Mouse (Mus musculus) thymus, adult 2 months (tissue): ENCODE results near the gene Srp14. TPM values are rescaled to one million over a fixed set of nuclear protein-coding genes. Genes with fewer than 3 reads are reported as not detected.

ENCODE experiments used
- DNase-seq: peaks from one replicate; pipeline ENCODE4 v3.0.0; 2021
- H3K27ac ChIP-seq: fragments of 200-500 bp; 2 replicates; pipeline ENCODE4 v1.5.1; 2012; ENCODE audit warnings: low read length, control low read depth; ENCODE audit not compliant: control insufficient read depth, insufficient read depth
- H3K27me3 ChIP-seq: fragments of 200-500 bp; 2 replicates; pipeline ENCODE4 v1.6.1; 2012; ENCODE audit warnings: mild to moderate bottlenecking, low read length, moderate library complexity, mixed read lengths; ENCODE audit not compliant: control insufficient read depth, insufficient read depth
- H3K36me3 ChIP-seq: fragments of 200-500 bp; 2 replicates; pipeline ENCODE4 v1.6.1; 2012; ENCODE audit warnings: mild to moderate bottlenecking, low read length, moderate library complexity; ENCODE audit not compliant: control insufficient read depth, insufficient read depth
- H3K4me1 ChIP-seq: fragments of 200-500 bp; replicated peaks from 2 replicates; pipeline ENCODE4 v1.6.1; 2012; ENCODE audit warnings: low read length; ENCODE audit not compliant: control insufficient read depth, insufficient read depth
- H3K4me3 ChIP-seq: fragments of 200-500 bp; 2 replicates; pipeline ENCODE4 v1.5.1; 2012; ENCODE audit warnings: mild to moderate bottlenecking, low read length, control low read depth, moderate library complexity; ENCODE audit not compliant: control insufficient read depth, insufficient read depth
- CTCF ChIP-seq: fragments of 200-500 bp; IDR thresholded peaks from 2 replicates; pipeline ENCODE4 v1.5.1; 2012; ENCODE audit warnings: mild to moderate bottlenecking, control low read depth, low read length, moderate library complexity, borderline replicate concordance; ENCODE audit not compliant: control insufficient read depth, poor library complexity, insufficient read depth; ENCODE audit errors: extremely low read depth
- POLR2A ChIP-seq: fragments of 200-500 bp; IDR thresholded peaks from 2 replicates; pipeline ENCODE4 v1.6.1; 2012; ENCODE audit warnings: mild to moderate bottlenecking, low read length, control low read depth, moderate library complexity; ENCODE audit not compliant: control insufficient read depth, poor library complexity, insufficient read depth; ENCODE audit errors: extremely low read depth
- WGBS: fragments of 180-500 bp; shearing (Covaris S2); methylation state at CpG from one replicate; pipeline ENCODE4 v1.1.7; 2018; 5-methylcytosine and 5-hydroxymethylcytosine counted together
- polyA plus RNA-seq: library from polyadenylated mRNA; depleted of rRNA; stranded (reverse); fragments of >200 nt; gene quantifications from 2 replicates; pipeline ENCODE4 v1.2.3, GENCODE M21; 2012

Gene Srp14
- polyA plus RNA-seq, 1 experiment = 82.7 TPM

- H3K27ac ChIP-seq = peak overlapping the region; percentile 97
- H3K4me3 ChIP-seq = peak overlapping the region; percentile 2; the same call in 1 of the 2 replicates
- WGBS = 14% methylated on average over 12 of the region's 12 CpGs
- TF ChIP-seq CTCF = no peak
- TF ChIP-seq POLR2A = no peak; the same call in 1 of the 2 replicates
- H3K36me3 ChIP-seq = no peaks in the 10 kb centered on the region
- H3K27me3 ChIP-seq = no peaks in the 10 kb centered on the region
- peaks cover 58% of the 10 kb centered on the region for H3K4me1 ChIP-seq
- DNase-seq = peak; percentile 61
These were observed 11.0 kb upstream of the Srp14 start for GRCm38 (mm10) chr2:118490241-118491091.

- 88% methylated on average over 3 of the region's 3 CpGs for WGBS
- Histone ChIP-seq H3K4me1 (peaks cover 47% of the 10 kb centered on the region), H3K27ac (no peak overlapping the region), H3K4me3 (no peak overlapping the region), H3K36me3 (no peaks in the 10 kb centered on the region), H3K27me3 (no peaks in the 10 kb centered on the region)
- TF ChIP-seq CTCF (no peak), POLR2A (no peak)
- DNase-seq = peak; percentile 76
These were observed 8.3 kb upstream of the Srp14 start for GRCm38 (mm10) chr2:118487806-118488205.

GRCm38 (mm10) chr2:118486933-118487332 is 7.4 kb upstream of the Srp14 start:
- H3K4me3 ChIP-seq = no peak overlapping the region
- peaks cover 42% of the 10 kb centered on the region for H3K4me1 ChIP-seq
- peak; percentile 93 for DNase-seq

GRCm38 (mm10) chr2:118485415-118485814 is 5.9 kb upstream of the Srp14 start:
- TF ChIP-seq POLR2A = no peak
- no peak for TF ChIP-seq CTCF
- Histone ChIP-seq H3K36me3 (no peaks in the 10 kb centered on the region), H3K4me1 (peaks cover 29% of the 10 kb centered on the region), H3K4me3 (no peak overlapping the region), H3K27ac (no peak overlapping the region), H3K27me3 (no peaks in the 10 kb centered on the region)
- 91% methylated on average over 3 of the region's 3 CpGs for WGBS
- DNase-seq = no peak

More at GRCm38 (mm10) chr2:118486933-118487332, 7.4 kb upstream of the Srp14 start:
- no peaks in the 10 kb centered on the region for H3K36me3 ChIP-seq
- no peak overlapping the region for H3K27ac ChIP-seq
- TF ChIP-seq POLR2A = no peak
- peak; percentile 99 for TF ChIP-seq CTCF
- H3K27me3 ChIP-seq = no peaks in the 10 kb centered on the region
- 28% methylated on average over 12 of the region's 12 CpGs for WGBS

- DNase-seq = no peak
- no peaks in the 10 kb centered on the region for H3K27me3 ChIP-seq
- 94% methylated on average over 9 of the region's 9 CpGs for WGBS
- peaks cover 20% of the 10 kb centered on the region for H3K4me1 ChIP-seq
- H3K27ac ChIP-seq = no peak overlapping the region
- H3K4me3 ChIP-seq = no peak overlapping the region
- no peaks in the 10 kb centered on the region for H3K36me3 ChIP-seq
- no peak for TF ChIP-seq CTCF
- no peak for TF ChIP-seq POLR2A
These were observed 4.9 kb upstream of the Srp14 start for GRCm38 (mm10) chr2:118484386-118484898.

- Histone ChIP-seq H3K27ac (peak overlapping the region; percentile 0; the same call in 1 of the 2 replicates), H3K4me3 (no peak overlapping the region), H3K27me3 (no peaks in the 10 kb centered on the region), H3K36me3 (no peaks in the 10 kb centered on the region), H3K4me1 (peaks cover 20% of the 10 kb centered on the region)
- TF ChIP-seq CTCF (no peak), POLR2A (no peak)
- DNase-seq = no peak
- 37% methylated on average over 5 of the region's 5 CpGs for WGBS
These were observed 3.5 kb upstream of the Srp14 start for GRCm38 (mm10) chr2:118483032-118483431.
